Mouse (Mus musculus) kidney, embryonic 16.5 days (tissue): Measurements from ENCODE around the gene Kcnj4. TPM values are rescaled to one million over a fixed set of nuclear protein-coding genes. Genes with fewer than 3 reads are reported as not detected.

Source experiments
- ATAC-seq: fragments of 200-750 bp; cut with Nextera tagmentation; 2 replicates; pipeline ENCODE4 v1.8.0; 2017; ENCODE audit warnings: moderate TSS enrichment; ENCODE audit not compliant: low FRiP score, low TSS enrichment
- H3K27ac ChIP-seq: fragments of 300-500 bp; sonication (generic); 2 replicates; pipeline ENCODE4 v1.5.1; 2014; ENCODE audit warnings: low read length
- H3K27me3 ChIP-seq: fragments of 300-500 bp; sonication (generic); 2 replicates; pipeline ENCODE4 v1.6.1; 2014; ENCODE audit warnings: low read length, control low read depth, mixed read lengths; ENCODE audit not compliant: insufficient read depth
- H3K36me3 ChIP-seq: fragments of 300-500 bp; sonication (generic); 2 replicates; pipeline ENCODE4 v1.6.1; 2014; ENCODE audit warnings: low read length, control low read depth, mixed read lengths; ENCODE audit not compliant: insufficient read depth
- H3K4me1 ChIP-seq: fragments of 300-500 bp; sonication (generic); 2 replicates; pipeline ENCODE4 v1.6.1; 2014; ENCODE audit warnings: low read length, control low read depth, mixed read lengths; ENCODE audit not compliant: insufficient read depth
- H3K4me2 ChIP-seq: fragments of 300-500 bp; sonication (generic); replicated peaks from 2 replicates; pipeline ENCODE4 v1.6.1; 2014; ENCODE audit warnings: low read depth, low read length
- H3K4me3 ChIP-seq: fragments of 300-500 bp; sonication (generic); 2 replicates; pipeline ENCODE4 v1.5.1; 2014; ENCODE audit warnings: mild to moderate bottlenecking, low read length
- H3K9ac ChIP-seq: fragments of 300-500 bp; sonication (generic); replicated peaks from 2 replicates; pipeline ENCODE4 v1.6.1; 2014; ENCODE audit warnings: low read length
- H3K9me3 ChIP-seq: fragments of 300-500 bp; sonication (generic); 2 replicates; pipeline ENCODE4 v1.6.1; 2016; ENCODE audit warnings: low read length, control low read depth
- WGBS: fragments of 180-500 bp; shearing (Covaris S2); extraction: QIAGEN DNeasy Blood & Tissue Kit; methylation state at CpG from one replicate; pipeline ENCODE4 v1.1.7; 2014; 5-methylcytosine and 5-hydroxymethylcytosine counted together
- polyA plus RNA-seq: library from polyadenylated mRNA; unstranded; fragments of >200 nt; fragmentation: Nextera tagmentation; extraction: Ambion mirVana; gene quantifications from 2 replicates; pipeline ENCODE4 v1.2.1, GENCODE M21; 2015

Gene Kcnj4
- polyA plus RNA-seq = 0.16 TPM in 1 of 2 replicates, not detected in the other

DNA sequence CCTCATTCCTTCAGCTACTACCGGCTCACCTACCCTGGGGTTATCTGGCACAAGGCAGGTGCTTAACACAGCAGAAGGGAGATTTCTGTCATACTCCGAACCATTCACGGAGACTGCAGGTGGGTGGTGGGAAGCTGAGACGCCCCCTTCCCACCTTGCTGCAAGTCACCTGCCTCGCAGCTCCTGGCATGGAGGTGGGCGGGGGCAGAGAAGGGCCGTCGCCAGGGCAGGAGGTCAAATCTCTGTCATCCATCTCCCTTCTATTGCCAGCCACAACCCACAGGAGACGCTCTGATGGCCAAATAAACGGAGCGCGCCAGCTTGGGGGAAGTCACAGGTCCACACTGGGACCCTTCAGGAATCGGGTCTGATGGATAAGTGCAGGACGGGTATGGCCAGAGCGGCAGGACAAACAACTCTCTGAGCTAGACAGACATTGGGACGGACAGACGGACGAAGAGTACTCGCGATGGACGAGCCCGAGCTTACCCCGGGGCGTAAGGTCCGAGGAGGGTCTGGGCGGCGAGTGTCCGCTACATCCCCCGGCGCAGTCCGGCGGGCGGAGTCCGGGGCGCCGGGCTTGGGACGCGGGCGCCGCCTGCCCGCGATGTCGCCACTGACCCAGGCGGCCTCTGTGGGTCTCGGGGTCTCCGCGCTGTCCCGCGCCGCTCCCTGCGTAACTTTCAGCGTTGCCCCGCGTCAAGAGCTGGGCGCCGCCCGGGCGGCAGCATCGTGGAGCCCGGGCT lies at the start of gene Kcnj4:
Gene Kcnj4, minus strand, starts transcription at position 535 of the 746 bp plus-strand sequence.
- H3K4me2 ChIP-seq = peak within 1 kb of the TSS; percentile 80
- no peaks in the 10 kb centered on the region for H3K36me3 ChIP-seq
- H3K9me3 ChIP-seq = no peaks in the 10 kb centered on the region
- H3K9ac ChIP-seq = peak within 1 kb of the TSS; percentile 67
- peak within 1 kb of the TSS; percentile 59 for H3K4me3 ChIP-seq
- 1% methylated on average over 60 of the region's 60 CpGs for WGBS
- H3K27ac ChIP-seq = no peak within 1 kb of the TSS
- peaks cover 65% of the 10 kb centered on the region for H3K27me3 ChIP-seq
- ATAC-seq = peak; percentile 14; the same call in 1 of the 2 replicates
- H3K4me1 ChIP-seq = peaks cover 13% of the 10 kb centered on the region; the same call in 1 of the 2 replicates

DNA sequence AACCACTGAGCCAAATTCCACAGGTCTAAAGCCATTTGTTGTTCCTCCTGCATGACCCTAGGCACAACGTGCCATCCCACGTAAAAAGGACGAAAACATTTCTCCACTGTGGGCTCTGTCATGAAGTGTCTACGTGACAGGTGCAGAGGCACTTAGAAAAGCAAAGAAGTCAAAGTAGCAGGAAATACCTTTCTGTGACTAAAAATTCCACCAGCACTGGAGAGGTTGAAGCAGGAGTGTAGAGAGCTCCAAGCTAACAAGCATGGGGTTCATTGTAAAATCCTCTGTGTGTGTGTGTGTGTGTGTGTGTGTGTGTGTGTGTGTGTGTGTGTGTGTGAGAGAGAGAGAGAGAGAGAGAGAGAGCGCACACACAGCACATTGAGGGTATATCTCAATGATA lies 47.5 kb upstream of the Kcnj4 start:
- Histone ChIP-seq H3K36me3 (no peaks in the 10 kb centered on the region), H3K9ac (no peak overlapping the region), H3K4me2 (no peak overlapping the region), H3K27ac (no peak overlapping the region), H3K4me1 (no peaks in the 10 kb centered on the region), H3K4me3 (no peak overlapping the region), H3K27me3 (no peaks in the 10 kb centered on the region), H3K9me3 (no peaks in the 10 kb centered on the region)
- 66% methylated on average over 5 of the region's 5 CpGs for WGBS
- no peak for ATAC-seq

DNA sequence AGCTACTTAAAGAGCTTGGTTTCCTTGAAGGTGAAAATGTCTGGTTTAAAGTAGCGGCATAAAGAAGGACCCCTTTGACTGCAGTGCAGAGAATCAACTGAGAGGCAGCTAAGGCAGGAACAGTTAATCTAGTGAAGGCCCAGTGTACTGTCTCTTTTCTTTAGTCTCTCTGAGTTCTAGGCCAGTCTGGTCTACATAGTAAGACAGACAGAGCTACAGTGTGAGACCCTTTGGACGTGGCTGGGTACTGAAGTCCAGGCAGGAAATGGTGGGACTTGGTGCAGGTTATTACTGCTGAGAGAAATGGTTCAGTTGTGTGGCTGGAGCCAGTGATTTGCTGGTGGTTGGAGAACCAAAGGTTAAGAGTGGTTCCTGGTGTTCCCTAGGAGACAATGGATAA lies 43.2 kb upstream of the Kcnj4 start:
- H3K27ac ChIP-seq = no peak overlapping the region
- ATAC-seq = no peak
- H3K4me3 ChIP-seq = no peak overlapping the region
- peaks cover 19% of the 10 kb centered on the region for H3K4me1 ChIP-seq
- H3K9ac ChIP-seq = no peak overlapping the region
- H3K4me2 ChIP-seq = no peak overlapping the region
- 92% methylated on average over 2 of the region's 2 CpGs for WGBS
- H3K36me3 ChIP-seq = peaks cover 12% of the 10 kb centered on the region
- no peaks in the 10 kb centered on the region for H3K27me3 ChIP-seq
- H3K9me3 ChIP-seq = no peaks in the 10 kb centered on the region

DNA sequence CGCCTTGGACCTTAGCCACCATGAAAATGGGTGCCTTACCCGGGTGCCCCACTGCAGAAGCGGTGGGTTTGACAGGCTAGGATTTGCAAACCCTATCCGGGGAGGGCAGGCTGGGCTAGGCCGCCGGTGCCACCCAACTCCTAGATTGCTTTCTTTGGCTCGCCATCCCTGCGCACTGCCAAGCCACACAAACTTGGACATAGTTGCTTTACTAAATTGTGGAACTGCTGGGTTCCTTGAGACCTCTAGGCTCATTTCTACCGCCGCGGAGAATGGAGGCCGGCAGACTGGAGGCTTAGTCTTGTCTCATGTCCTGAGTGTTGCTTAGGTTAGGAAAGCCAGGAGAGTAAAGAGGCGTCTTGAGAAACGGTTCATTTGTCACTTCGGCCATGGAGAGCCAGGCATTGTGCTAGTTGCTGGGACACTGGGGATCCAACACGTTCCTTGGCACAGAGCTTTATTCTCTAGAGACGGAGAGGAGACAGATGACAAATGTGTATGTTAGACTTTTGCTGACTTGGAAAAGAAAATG lies 42.3 kb upstream of the Kcnj4 start:
- Histone ChIP-seq H3K36me3 (peaks cover 21% of the 10 kb centered on the region), H3K4me1 (peaks cover 19% of the 10 kb centered on the region), H3K9ac (peak overlapping the region; percentile 98), H3K27ac (peak overlapping the region; percentile 99), H3K27me3 (no peaks in the 10 kb centered on the region), H3K9me3 (no peaks in the 10 kb centered on the region), H3K4me3 (peak overlapping the region; percentile 80), H3K4me2 (peak overlapping the region; percentile 70)
- ATAC-seq = peak; percentile 10; the same call in 1 of the 2 replicates
- 81% methylated on average over 17 of the region's 17 CpGs for WGBS

DNA sequence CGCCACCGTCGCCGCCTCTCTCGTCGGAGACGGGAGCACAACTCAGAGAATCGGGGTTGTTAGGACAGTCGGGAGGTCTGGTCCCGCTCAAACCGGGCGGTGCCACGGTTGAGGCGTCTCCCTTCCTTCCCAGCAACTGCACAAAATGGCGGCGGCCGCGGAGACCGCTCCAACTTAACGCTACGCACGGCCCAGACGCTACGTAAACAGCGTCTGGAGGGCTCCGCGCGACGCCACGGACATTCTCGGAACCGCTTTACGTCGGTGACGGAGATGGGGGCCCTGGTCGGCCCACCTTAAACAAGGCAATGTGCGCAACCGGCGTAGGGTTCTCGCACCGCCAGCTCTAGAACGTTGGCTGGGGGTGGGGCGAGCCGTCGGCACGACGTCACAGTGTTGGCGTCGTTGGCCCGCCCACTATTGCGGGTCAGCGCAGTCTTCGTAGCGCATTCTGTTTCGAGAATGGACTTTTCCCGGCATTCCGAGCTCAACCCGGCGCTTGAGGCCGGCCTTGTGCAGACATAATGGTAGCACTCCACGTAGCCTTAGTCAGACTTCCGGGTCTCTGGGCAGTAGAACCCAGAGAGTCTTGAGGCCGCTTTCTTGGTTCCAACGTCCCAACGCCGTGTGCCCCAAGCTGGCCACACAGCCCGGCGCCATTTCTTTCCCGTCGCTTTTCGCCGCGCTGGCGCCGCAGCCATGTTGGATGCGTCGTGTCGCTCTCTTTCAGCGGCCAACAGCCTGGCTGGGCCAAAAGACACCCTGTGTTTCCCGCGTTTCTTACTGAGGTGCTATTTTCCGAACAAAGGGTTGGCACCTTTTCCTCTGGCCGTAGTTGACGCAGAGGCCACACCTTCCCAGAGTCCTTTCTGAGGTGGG lies 41.6 kb upstream of the Kcnj4 start, which contains the start of gene Ddx17:
Gene Ddx17, minus strand, starts transcription at position 332 of the 879 bp plus-strand sequence.
- Histone ChIP-seq H3K27me3 (no peaks in the 10 kb centered on the region), H3K36me3 (peaks cover 26% of the 10 kb centered on the region), H3K4me1 (peaks cover 19% of the 10 kb centered on the region), H3K4me2 (peak within 1 kb of the TSS; percentile 76), H3K9me3 (no peaks in the 10 kb centered on the region), H3K4me3 (peak within 1 kb of the TSS; percentile 80), H3K9ac (peak within 1 kb of the TSS; percentile 98), H3K27ac (peak within 1 kb of the TSS; percentile 99)
- WGBS = 2% methylated on average over 84 of the region's 84 CpGs
- ATAC-seq = peak; percentile 98

DNA sequence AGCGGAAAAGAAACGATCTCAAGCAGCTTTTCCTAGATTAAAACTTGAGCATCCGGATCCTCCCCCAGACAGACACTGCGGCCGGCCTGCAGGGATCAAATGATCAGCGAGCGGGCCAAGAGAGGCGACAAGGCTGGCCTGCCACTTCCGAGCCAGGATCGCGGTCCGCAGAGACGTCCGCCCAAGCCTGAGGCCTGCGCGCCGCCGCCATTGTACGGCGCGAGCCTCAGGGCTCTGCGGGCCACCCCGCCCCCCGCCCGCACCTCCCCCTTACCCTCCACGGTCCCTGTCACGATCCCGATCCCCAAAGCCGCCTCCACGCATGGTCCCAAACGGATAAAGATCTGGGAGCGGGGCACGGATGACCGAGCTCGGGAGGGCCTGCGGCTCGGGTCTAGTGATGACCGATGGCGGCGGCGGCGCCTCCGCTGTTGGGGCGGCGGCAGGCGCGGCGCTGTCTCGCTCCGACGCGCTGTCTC lies 40.9 kb upstream of the Kcnj4 start:
- WGBS = under 1% methylated on average over 51 of the region's 52 CpGs
- Histone ChIP-seq H3K9ac (peak overlapping the region; percentile 98), H3K27ac (peak overlapping the region; percentile 99), H3K4me3 (peak overlapping the region; percentile 80), H3K9me3 (no peaks in the 10 kb centered on the region), H3K4me1 (peaks cover 19% of the 10 kb centered on the region), H3K27me3 (no peaks in the 10 kb centered on the region), H3K4me2 (peak overlapping the region; percentile 76), H3K36me3 (peaks cover 31% of the 10 kb centered on the region)
- peak; percentile 82 for ATAC-seq

DNA sequence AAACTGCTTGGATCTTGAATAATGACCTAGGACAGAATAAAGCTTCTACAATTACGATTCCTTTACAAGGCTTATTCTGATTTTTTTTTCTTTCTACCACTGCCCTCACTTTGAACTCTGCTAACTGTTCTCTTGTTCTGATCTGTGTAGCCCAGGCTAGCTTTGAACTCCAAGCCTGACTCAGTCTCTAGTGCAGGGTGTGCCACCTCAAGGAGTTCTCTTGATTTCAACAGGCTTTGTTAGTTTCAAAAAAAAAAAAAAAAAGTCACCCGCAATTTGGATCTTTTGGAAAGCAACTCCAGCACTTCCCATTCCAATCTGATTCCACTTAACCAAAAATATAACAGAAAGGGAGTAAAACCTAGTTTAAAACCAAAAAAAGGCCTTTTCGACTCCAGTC lies 40.5 kb upstream of the Kcnj4 start:
- no peaks in the 10 kb centered on the region for H3K9me3 ChIP-seq
- 2% methylated on average over 3 of the region's 3 CpGs for WGBS
- ATAC-seq = no peak
- H3K36me3 ChIP-seq = peaks cover 35% of the 10 kb centered on the region
- H3K4me2 ChIP-seq = peak overlapping the region; percentile 76
- peak overlapping the region; percentile 99 for H3K27ac ChIP-seq
- H3K9ac ChIP-seq = peak overlapping the region; percentile 98
- H3K27me3 ChIP-seq = no peaks in the 10 kb centered on the region
- peaks cover 19% of the 10 kb centered on the region for H3K4me1 ChIP-seq
- peak overlapping the region; percentile 80 for H3K4me3 ChIP-seq

DNA sequence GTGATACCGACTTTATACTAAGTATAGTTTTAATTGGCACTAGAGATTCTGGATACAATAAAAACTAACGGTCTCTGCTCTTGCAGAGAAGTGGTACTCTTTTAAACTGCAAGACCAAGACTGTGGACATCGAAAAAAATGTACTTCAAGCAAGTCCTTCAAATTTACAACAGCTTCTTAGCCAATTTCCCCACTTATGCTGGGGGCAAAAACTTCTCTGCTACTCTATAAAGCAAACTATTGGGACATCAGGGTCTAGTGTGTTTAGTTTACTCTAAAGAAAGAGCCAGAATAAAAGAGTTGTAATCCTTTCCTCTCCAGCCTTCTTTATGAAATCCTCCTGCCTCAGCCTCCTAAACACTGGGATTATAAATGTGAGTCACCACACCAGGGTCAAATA lies 38.9 kb upstream of the Kcnj4 start:
- H3K27ac ChIP-seq = no peak overlapping the region
- H3K4me3 ChIP-seq = peak overlapping the region; percentile 80
- H3K4me1 ChIP-seq = peaks cover 19% of the 10 kb centered on the region
- H3K36me3 ChIP-seq = peaks cover 49% of the 10 kb centered on the region
- ATAC-seq = no peak
- H3K27me3 ChIP-seq = no peaks in the 10 kb centered on the region
- H3K9me3 ChIP-seq = no peaks in the 10 kb centered on the region
- 90% methylated on average over 3 of the region's 3 CpGs for WGBS
- peak overlapping the region; percentile 76 for H3K4me2 ChIP-seq
- no peak overlapping the region for H3K9ac ChIP-seq

DNA sequence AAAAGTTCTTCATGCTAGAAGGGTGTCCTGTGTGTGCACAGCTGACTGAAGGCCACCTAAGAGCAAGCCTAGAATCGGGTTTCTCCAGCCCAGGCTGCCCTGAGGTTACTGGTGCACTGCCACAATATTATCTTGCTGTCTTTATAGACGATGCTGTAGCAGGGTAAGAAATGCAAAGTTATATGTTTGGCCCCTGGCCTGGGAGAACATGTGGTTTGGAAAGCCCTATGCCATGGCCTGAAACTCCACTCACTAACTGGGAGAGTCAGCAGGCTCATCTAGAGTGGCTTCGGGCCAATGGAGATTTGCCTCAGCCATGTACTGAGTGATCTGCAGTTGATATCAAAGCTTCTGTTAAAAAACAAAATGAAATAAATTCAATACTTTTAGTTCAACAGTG lies 28.8 kb upstream of the Kcnj4 start:
- Histone ChIP-seq H3K4me2 (no peak overlapping the region), H3K36me3 (peaks cover 95% of the 10 kb centered on the region), H3K9me3 (no peaks in the 10 kb centered on the region), H3K4me3 (no peak overlapping the region), H3K4me1 (peaks cover 8% of the 10 kb centered on the region; the same call in 1 of the 2 replicates), H3K27me3 (no peaks in the 10 kb centered on the region), H3K9ac (no peak overlapping the region), H3K27ac (no peak overlapping the region)
- ATAC-seq = no peak
- WGBS = 73% methylated on average over 3 of the region's 3 CpGs
